Mouse (Mus musculus): ENCODE results near the gene Dusp2.
A peak's percentile ranks its signal among the peaks of the same experiment; 100 is the strongest.

Dusp2 gene

DNA sequence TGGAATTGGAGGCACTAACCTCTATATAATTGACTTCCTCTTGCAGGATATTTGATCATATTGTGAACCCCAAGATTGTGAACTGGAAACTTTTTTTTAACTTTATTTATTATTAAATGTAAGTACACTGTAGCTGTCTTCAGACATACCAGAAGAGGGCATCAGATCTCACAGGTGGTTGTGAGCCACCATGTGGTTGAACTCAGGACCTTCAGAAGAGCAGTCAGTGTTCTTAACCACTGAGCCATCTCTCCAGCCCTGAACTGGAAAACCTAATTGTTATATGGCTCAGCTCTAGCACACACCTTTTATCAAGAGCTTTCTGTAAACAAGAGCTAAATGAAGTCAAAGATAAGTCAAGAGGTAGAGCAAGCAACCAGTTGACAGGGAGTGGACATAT, 29.8 kb upstream of the Dusp2 start:
- H3K4me1 ChIP-seq (replicated peaks; ENCODE audit: low read depth, low read length): peaks cover 15% of the 10 kb centered on the region

DNA sequence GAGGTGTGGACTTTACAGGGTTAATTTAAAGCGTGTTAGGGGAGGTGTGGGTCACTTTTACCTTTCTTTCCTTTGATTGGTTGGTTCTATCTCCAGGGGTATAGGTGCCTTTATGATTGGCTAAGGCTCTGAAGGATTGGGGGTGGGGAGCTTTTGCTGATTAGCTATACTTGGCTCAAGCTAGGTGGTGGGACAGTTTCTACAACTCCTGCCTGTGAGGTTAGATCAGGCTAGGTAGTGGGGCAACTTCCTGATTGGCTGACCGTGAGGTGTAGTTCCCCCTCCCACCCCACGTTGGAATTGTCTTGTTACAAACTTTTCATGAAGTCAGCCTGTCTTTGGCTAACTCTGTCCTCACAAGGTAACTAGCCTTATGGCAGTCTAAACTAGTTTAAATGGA, 28.8 kb upstream of the Dusp2 start:
- H3K4me1 ChIP-seq (replicated peaks; ENCODE audit: low read depth, low read length): 0 out of 2 replicates have a peak, but pooled peaks cover 4% of the 10 kb centered on the region
- TF ChIP-seq CTCF (conservative IDR thresholded peaks at IDR 0.05; ENCODE audit: low read length) (no peak), NANOG (IDR thresholded peaks at IDR 0.05; ENCODE audit: borderline replicate concordance, low read length) (no peak), POU5F1 (IDR thresholded peaks at IDR 0.05; ENCODE audit: borderline replicate concordance, low read length) (no peak)
- no peak overlapping the region for H3K4me3 ChIP-seq (replicated peaks; ENCODE audit: low read length)
- peaks cover 2% of the 10 kb centered on the region; the same call in 1 of the 2 replicates for H3K36me3 ChIP-seq (ENCODE audit: insufficient read depth, low read length)
- peaks cover 5% of the 10 kb centered on the region; the same call in 1 of the 2 replicates for H3K9me3 ChIP-seq (ENCODE audit: low read length)
- H3K27me3 ChIP-seq (ENCODE audit: insufficient read depth, low read length): no peaks in the 10 kb centered on the region

More for the DNA sequence above, 29.8 kb upstream of the Dusp2 start:
- Histone ChIP-seq H3K9me3 (ENCODE audit: low read length) (no peaks in the 10 kb centered on the region), H3K27me3 (ENCODE audit: insufficient read depth, low read length) (no peaks in the 10 kb centered on the region), H3K4me3 (replicated peaks; ENCODE audit: low read length) (no peak overlapping the region), H3K36me3 (ENCODE audit: insufficient read depth, low read length) (peaks cover 9% of the 10 kb centered on the region; the same call in 1 of the 2 replicates)
- TF ChIP-seq CTCF (conservative IDR thresholded peaks at IDR 0.05; ENCODE audit: low read length): no peak

DNA sequence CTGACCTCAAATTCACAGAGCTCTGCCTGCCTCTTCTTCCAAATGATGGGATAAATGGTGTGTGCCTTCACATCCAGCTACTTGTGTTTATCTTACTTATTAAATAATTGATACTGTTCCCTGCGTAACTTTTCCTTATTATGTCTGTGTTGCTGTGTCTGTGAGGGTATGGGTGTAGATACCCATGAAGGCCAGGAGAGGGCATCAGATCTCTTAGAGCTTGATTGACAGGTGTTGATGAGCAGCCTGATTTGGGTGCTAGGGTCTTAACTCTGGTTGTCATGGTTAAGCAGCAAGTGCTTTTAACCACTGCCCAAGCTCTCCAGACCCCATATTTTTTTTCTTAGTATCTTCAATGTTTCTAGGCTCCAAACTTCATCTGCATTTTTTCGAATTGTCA, 27.3 kb upstream of the Dusp2 start:
- Histone ChIP-seq H3K4me1 (replicated peaks; ENCODE audit: low read depth, low read length) (0 out of 2 replicates have a peak, but pooled peaks cover 3% of the 10 kb centered on the region), H3K9me3 (ENCODE audit: low read length) (peaks cover 5% of the 10 kb centered on the region; the same call in 1 of the 2 replicates), H3K27me3 (ENCODE audit: insufficient read depth, low read length) (no peaks in the 10 kb centered on the region), H3K4me3 (replicated peaks; ENCODE audit: low read length) (no peak overlapping the region), H3K36me3 (ENCODE audit: insufficient read depth, low read length) (no peaks in the 10 kb centered on the region)
- peak; percentile 69 for TF ChIP-seq CTCF (conservative IDR thresholded peaks at IDR 0.05; ENCODE audit: low read length)
- TF ChIP-seq POU5F1 (IDR thresholded peaks at IDR 0.05; ENCODE audit: borderline replicate concordance, low read length): no peak
- no peak for TF ChIP-seq NANOG (IDR thresholded peaks at IDR 0.05; ENCODE audit: borderline replicate concordance, low read length)

DNA sequence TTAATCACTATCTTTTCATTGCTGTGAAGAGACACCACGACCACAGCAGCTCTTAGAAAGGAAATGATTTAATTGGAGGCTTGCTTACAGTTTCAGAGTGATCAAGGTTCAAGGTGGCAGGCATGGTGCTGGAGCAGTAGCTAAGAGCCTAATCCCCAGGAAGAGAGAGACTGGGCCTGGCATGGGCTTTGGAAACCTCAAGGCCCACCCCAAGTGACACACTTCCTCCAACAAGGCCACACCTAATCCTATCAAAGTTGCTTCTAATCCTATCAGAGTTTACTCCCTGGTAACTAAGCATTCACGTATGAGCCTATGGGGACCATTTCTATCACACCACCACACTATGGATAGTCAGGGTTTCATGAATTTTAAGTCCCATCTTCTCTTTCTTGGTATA, 25.7 kb upstream of the Dusp2 start:
- H3K9me3 ChIP-seq (ENCODE audit: low read length): peaks cover 5% of the 10 kb centered on the region; the same call in 1 of the 2 replicates
- no peak overlapping the region for H3K4me3 ChIP-seq (replicated peaks; ENCODE audit: low read length)
- TF ChIP-seq CTCF (conservative IDR thresholded peaks at IDR 0.05; ENCODE audit: low read length) (no peak), NANOG (IDR thresholded peaks at IDR 0.05; ENCODE audit: borderline replicate concordance, low read length) (no peak), POU5F1 (IDR thresholded peaks at IDR 0.05; ENCODE audit: borderline replicate concordance, low read length) (no peak)
- 0 out of 2 replicates have a peak, but pooled peaks cover 3% of the 10 kb centered on the region for H3K4me1 ChIP-seq (replicated peaks; ENCODE audit: low read depth, low read length)
- no peaks in the 10 kb centered on the region for H3K36me3 ChIP-seq (ENCODE audit: insufficient read depth, low read length)
- no peaks in the 10 kb centered on the region for H3K27me3 ChIP-seq (ENCODE audit: insufficient read depth, low read length)

DNA sequence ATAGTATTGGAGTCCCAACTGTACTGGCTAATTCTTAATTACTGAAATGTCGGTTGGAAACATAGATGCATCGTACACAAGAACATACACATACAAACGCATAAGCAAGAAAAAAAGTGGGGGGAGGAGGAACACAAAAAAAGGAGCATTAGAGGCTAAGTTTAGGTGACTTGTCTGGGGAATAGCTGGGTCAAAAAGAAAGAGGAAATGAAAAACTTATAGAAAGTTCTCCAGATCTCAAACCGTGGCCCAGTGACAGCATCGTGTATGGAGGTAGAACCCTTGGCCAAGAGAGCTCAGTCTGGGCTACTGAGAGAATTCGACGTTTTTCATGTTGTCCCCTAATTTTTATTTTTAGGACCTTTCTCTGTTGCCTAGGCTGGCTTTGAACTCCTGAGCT, 25.3 kb upstream of the Dusp2 start:
- Histone ChIP-seq H3K4me3 (replicated peaks; ENCODE audit: low read length) (no peak overlapping the region), H3K27me3 (ENCODE audit: insufficient read depth, low read length) (no peaks in the 10 kb centered on the region), H3K36me3 (ENCODE audit: insufficient read depth, low read length) (no peaks in the 10 kb centered on the region), H3K4me1 (replicated peaks; ENCODE audit: low read depth, low read length) (0 out of 2 replicates have a peak, but pooled peaks cover 3% of the 10 kb centered on the region), H3K9me3 (ENCODE audit: low read length) (peaks cover 5% of the 10 kb centered on the region; the same call in 1 of the 2 replicates)
- TF ChIP-seq CTCF (conservative IDR thresholded peaks at IDR 0.05; ENCODE audit: low read length) (no peak), NANOG (IDR thresholded peaks at IDR 0.05; ENCODE audit: borderline replicate concordance, low read length) (no peak), POU5F1 (IDR thresholded peaks at IDR 0.05; ENCODE audit: borderline replicate concordance, low read length) (no peak)

DNA sequence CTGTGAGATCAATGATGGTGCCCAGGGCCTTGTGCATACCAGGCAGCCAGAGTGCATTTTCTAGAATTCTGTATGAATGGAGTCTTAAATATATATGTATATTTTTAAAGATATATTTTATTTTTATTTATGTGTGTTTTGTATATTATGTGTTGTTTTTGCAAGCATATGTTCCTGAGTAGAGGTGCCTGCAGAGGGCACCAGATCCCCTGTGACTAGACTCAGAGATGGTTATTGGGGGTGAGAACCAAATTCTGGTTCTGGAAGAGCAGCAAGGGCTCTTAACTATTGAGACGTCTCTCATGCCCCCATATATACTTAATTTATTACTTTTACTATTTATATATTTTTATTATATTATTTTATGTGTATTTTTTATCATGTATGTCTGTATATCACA, 24.8 kb upstream of the Dusp2 start:
- no peaks in the 10 kb centered on the region for H3K27me3 ChIP-seq (ENCODE audit: insufficient read depth, low read length)
- no peaks in the 10 kb centered on the region for H3K36me3 ChIP-seq (ENCODE audit: insufficient read depth, low read length)
- 0 out of 2 replicates have a peak, but pooled peaks cover 3% of the 10 kb centered on the region for H3K4me1 ChIP-seq (replicated peaks; ENCODE audit: low read depth, low read length)
- peaks cover 5% of the 10 kb centered on the region; the same call in 1 of the 2 replicates for H3K9me3 ChIP-seq (ENCODE audit: low read length)
- TF ChIP-seq CTCF (conservative IDR thresholded peaks at IDR 0.05; ENCODE audit: low read length) (no peak), POU5F1 (IDR thresholded peaks at IDR 0.05; ENCODE audit: borderline replicate concordance, low read length) (no peak), NANOG (IDR thresholded peaks at IDR 0.05; ENCODE audit: borderline replicate concordance, low read length) (no peak)
- H3K4me3 ChIP-seq (replicated peaks; ENCODE audit: low read length): no peak overlapping the region

DNA sequence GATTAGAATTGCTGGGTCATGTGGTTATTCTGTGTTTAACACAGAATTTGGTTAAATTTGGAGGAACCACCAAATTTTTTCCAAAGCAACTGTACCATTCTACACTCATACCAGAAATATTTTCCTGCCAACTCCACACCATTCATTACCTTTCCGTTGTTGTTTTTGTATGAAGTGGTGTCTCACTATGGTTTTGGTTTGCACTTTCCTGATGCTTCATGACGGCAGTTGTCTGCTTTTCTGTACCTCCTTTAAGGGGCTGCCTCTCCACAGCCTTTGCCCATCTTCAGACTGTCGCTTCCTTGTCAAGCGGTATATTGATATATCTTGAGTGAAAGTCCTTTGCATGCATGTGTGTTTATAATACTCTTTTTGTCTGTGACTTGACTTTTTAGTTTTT, 23.2 kb upstream of the Dusp2 start:
- no peaks in the 10 kb centered on the region for H3K36me3 ChIP-seq (ENCODE audit: insufficient read depth, low read length)
- no peaks in the 10 kb centered on the region for H3K4me1 ChIP-seq (replicated peaks; ENCODE audit: low read depth, low read length)
- no peak overlapping the region for H3K4me3 ChIP-seq (replicated peaks; ENCODE audit: low read length)
- H3K9me3 ChIP-seq (ENCODE audit: low read length): peaks cover 5% of the 10 kb centered on the region; the same call in 1 of the 2 replicates
- H3K27me3 ChIP-seq (ENCODE audit: insufficient read depth, low read length): no peaks in the 10 kb centered on the region
- TF ChIP-seq CTCF (conservative IDR thresholded peaks at IDR 0.05; ENCODE audit: low read length): no peak
- no peak for TF ChIP-seq NANOG (IDR thresholded peaks at IDR 0.05; ENCODE audit: borderline replicate concordance, low read length)
- no peak for TF ChIP-seq POU5F1 (IDR thresholded peaks at IDR 0.05; ENCODE audit: borderline replicate concordance, low read length)

DNA sequence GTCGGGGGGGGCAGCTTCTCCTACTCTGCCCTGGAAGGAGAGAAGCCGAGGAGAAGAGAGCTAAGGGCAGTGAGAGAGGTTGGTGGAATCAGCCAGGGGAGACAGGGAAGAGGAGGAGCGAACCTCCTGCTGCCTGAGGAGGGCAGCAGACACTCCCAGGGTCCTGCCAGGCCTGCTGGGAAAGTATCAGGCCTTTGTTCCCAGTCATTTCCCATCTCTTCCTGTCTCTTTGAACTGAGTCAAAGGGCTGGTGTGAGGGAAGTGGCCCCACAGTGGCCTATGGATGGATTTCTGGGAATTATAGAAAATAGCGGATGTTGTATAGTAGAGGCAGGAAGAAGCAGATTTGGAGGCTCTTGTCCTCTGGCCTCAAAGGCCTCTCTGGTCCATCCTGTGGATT, 22.1 kb upstream of the Dusp2 start:
- Histone ChIP-seq H3K4me1 (replicated peaks; ENCODE audit: low read depth, low read length) (no peaks in the 10 kb centered on the region), H3K9me3 (ENCODE audit: low read length) (peaks cover 5% of the 10 kb centered on the region; the same call in 1 of the 2 replicates), H3K27me3 (ENCODE audit: insufficient read depth, low read length) (peaks cover 6% of the 10 kb centered on the region), H3K4me3 (replicated peaks; ENCODE audit: low read length) (no peak overlapping the region), H3K36me3 (ENCODE audit: insufficient read depth, low read length) (no peaks in the 10 kb centered on the region)
- TF ChIP-seq NANOG (IDR thresholded peaks at IDR 0.05; ENCODE audit: borderline replicate concordance, low read length) (no peak), POU5F1 (IDR thresholded peaks at IDR 0.05; ENCODE audit: borderline replicate concordance, low read length) (no peak), CTCF (conservative IDR thresholded peaks at IDR 0.05; ENCODE audit: low read length) (no peak)

Measured in E14TG2a.4 (cell line).